Mouse (Mus musculus) kidney, adult 2 months (tissue): ENCODE results near the gene Trmu.

Experiments
- CTCF ChIP-seq: fragments of 200-500 bp; conservative IDR thresholded peaks from 2 replicates; pipeline ENCODE4 v1.5.1; 2011; ENCODE audit warnings: low read depth, mild to moderate bottlenecking, control low read depth, low read length, moderate library complexity, mixed read lengths; ENCODE audit not compliant: insufficient read depth, insufficient read length
- POLR2A ChIP-seq: fragments of 200-500 bp; IDR thresholded peaks from one replicate; pipeline ENCODE4 v1.6.1; 2011; ENCODE audit warnings: low read depth, low read length, control low read depth

GRCm38 (mm10) chr15:85845071-85845470 lies 34.0 kb upstream of the Trmu start:
- no peak for TF ChIP-seq CTCF
- TF ChIP-seq POLR2A: no peak
